8 mouse cellular contexts compared by ENCODE assay signal in the genomic region with DNA sequence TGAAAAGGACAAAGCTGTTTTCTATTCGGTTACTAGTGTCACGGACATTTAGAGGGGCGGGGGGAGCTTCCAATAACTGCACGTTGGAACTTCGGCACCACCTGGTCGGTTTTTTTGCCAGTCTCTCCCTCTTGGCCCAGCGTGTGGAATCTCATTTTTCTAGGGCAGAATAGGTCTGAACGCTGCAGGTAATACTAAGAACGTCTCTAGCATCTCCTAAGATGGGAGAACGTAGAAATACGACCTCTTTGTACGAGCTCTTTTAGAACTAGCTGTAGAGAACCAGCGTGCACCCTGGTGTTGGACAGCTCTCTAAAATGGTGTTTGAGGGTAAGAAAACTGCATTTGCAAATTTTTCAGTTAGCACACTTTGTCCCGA. TPM values are rescaled to one million over a fixed set of nuclear protein-coding genes. Genes with fewer than 3 reads are reported as not detected.
DNase-seq lines count a peak whose midpoint lies in the region; ATAC-seq and TF ChIP-seq lines count a peak whose summit lies in the region.

No protein-coding gene starts in this region.

- H3K9ac ChIP-seq in heart, embryonic 15.5 days: peak overlapping the region; percentile 90
- H3K9ac ChIP-seq in forebrain, postnatal 0 days: peak overlapping the region; percentile 82
- H3K9ac ChIP-seq in liver, embryonic 16.5 days (ENCODE audit: low read depth, low read length): peak overlapping the region; percentile 99

- H3K27ac ChIP-seq in heart, embryonic 15.5 days: peak overlapping the region; percentile 97
- H3K27ac ChIP-seq in forebrain, postnatal 0 days (ENCODE audit: low read depth, low read length): peak overlapping the region; percentile 93
- H3K27ac ChIP-seq in liver, embryonic 16.5 days (ENCODE audit: low read length): peak overlapping the region; percentile 97

- H3K4me1 ChIP-seq in heart, embryonic 15.5 days (replicated peaks): peaks cover 15% of the 10 kb centered on the region
- peaks cover 38% of the 10 kb centered on the region for H3K4me1 ChIP-seq in G1E (ENCODE audit: insufficient read depth, low read depth, low read length)
- H3K4me1 ChIP-seq in forebrain, postnatal 0 days (ENCODE audit: insufficient read depth): peaks cover 9% of the 10 kb centered on the region; the same call in 1 of the 2 replicates
- H3K4me1 ChIP-seq in liver, embryonic 16.5 days (ENCODE audit: control insufficient read depth, low read depth, low read length): peaks cover 22% of the 10 kb centered on the region

- H3K27me3 ChIP-seq in heart, embryonic 15.5 days: no peaks in the 10 kb centered on the region
- H3K27me3 ChIP-seq in G1E (ENCODE audit: insufficient read depth, low read length): no peaks in the 10 kb centered on the region
- no peaks in the 10 kb centered on the region for H3K27me3 ChIP-seq in forebrain, postnatal 0 days (ENCODE audit: insufficient read depth, low read length)
- no peaks in the 10 kb centered on the region for H3K27me3 ChIP-seq in liver, embryonic 16.5 days (ENCODE audit: control insufficient read depth, insufficient read depth, low read depth, low read length)

- WGBS in heart, embryonic 15.5 days: under 1% methylated on average over 14 of the region's 14 CpGs
- WGBS in forebrain, postnatal 0 days: under 1% methylated on average over 14 of the region's 14 CpGs
- 0% methylated on average over 14 of the region's 14 CpGs for WGBS in liver, embryonic 16.5 days (ENCODE audit: insufficient replicate concordance)

- peak overlapping the region; percentile 93 for H3K4me2 ChIP-seq in heart, embryonic 15.5 days
- peak overlapping the region; percentile 62 for H3K4me2 ChIP-seq in forebrain, postnatal 0 days (ENCODE audit: low read depth)
- peak overlapping the region; percentile 46 for H3K4me2 ChIP-seq in liver, embryonic 16.5 days (ENCODE audit: low read depth, low read length)

- no peak for TF ChIP-seq CTCF in G1E (IDR thresholded peaks at IDR 0.05; ENCODE audit: low read depth, low read length)
- no peak for TF ChIP-seq CTCF in forebrain, postnatal 0 days (IDR thresholded peaks at IDR 0.05; ENCODE audit: low read depth)

- H3K4me3 ChIP-seq in heart, embryonic 15.5 days: peak overlapping the region; percentile 95
- peak overlapping the region; percentile 99 for H3K4me3 ChIP-seq in G1E (ENCODE audit: low read depth, low read length)
- peak overlapping the region; percentile 87 for H3K4me3 ChIP-seq in forebrain, postnatal 0 days (ENCODE audit: low read depth, low read length)
- peak overlapping the region; percentile 97 for H3K4me3 ChIP-seq in liver, embryonic 16.5 days (ENCODE audit: low read depth, low read length)

- ATAC-seq in heart, embryonic 15.5 days (replicated peaks; ENCODE audit: insufficient number of reproducible peaks, insufficient read depth, low FRiP score, low read depth): no peak
- ATAC-seq in G1E (ENCODE audit: extremely low read depth, insufficient number of reproducible peaks, low FRiP score, poor library complexity, severe bottlenecking): no peak
- no peak for ATAC-seq in forebrain, postnatal 0 days
- ATAC-seq in liver, embryonic 16.5 days (ENCODE audit: low read depth): no peak

- peaks cover 4% of the 10 kb centered on the region for H3K36me3 ChIP-seq in heart, embryonic 15.5 days
- H3K36me3 ChIP-seq in G1E (replicated peaks): peaks cover 17% of the 10 kb centered on the region
- no peaks in the 10 kb centered on the region for H3K36me3 ChIP-seq in forebrain, postnatal 0 days (ENCODE audit: insufficient read depth)
- H3K36me3 ChIP-seq in liver, embryonic 16.5 days (ENCODE audit: control insufficient read depth, insufficient read depth): peaks cover 21% of the 10 kb centered on the region

- DNase-seq in heart, adult 9 months (ENCODE audit: low spot score in 2 of 2): no peak
- DNase-seq in G1E (ENCODE audit: low spot score): no peak
- peak; percentile 59 for DNase-seq in forebrain, postnatal 0 days
- no peak for DNase-seq in right cerebral cortex, postnatal 14 days
- no peak for DNase-seq in thymus, postnatal 14 days
- DNase-seq in cerebellum, postnatal 36 days: no peak

- H3K9me3 ChIP-seq in heart, embryonic 15.5 days (replicated peaks): no peaks in the 10 kb centered on the region
- no peaks in the 10 kb centered on the region for H3K9me3 ChIP-seq in G1E (replicated peaks)
- no peaks in the 10 kb centered on the region for H3K9me3 ChIP-seq in forebrain, postnatal 0 days (ENCODE audit: low read length)
- H3K9me3 ChIP-seq in liver, embryonic 16.5 days (replicated peaks; ENCODE audit: control insufficient read depth, low read length): no peaks in the 10 kb centered on the region

RNA-seq across cellular contexts. Expression of gene Tfrc, which starts 0.7 kb away (rescaled TPM):
- 34.5 and 34.8 TPM in 2 replicates for polyA plus RNA-seq in heart, embryonic 15.5 days (2015; fragmentation: Nextera tagmentation; extraction: Ambion mirVana)
- 418 and 507 TPM in 2 replicates for total RNA-seq in G1E (2014; fragmentation: Nextera tagmentation)
- total RNA-seq in G1E (2017): 571 and 620 TPM in 2 replicates
- 3.9 and 14.2 TPM in 2 replicates for polyA plus RNA-seq in G1E (2012)
- total RNA-seq in forebrain, postnatal 0 days (2014; rRNA removed): 70.3 and 112 TPM in 2 replicates
- polyA plus RNA-seq in forebrain, postnatal 0 days (2015; fragmentation: Nextera tagmentation; extraction: Ambion mirVana): 34.8 and 35.3 TPM in 2 replicates
- polyA plus RNA-seq in liver, embryonic 16.5 days (2015; fragmentation: Nextera tagmentation; extraction: Ambion mirVana): 317 and 331 TPM in 2 replicates

RNA-seq across cellular contexts. Expression of gene Tnk2, which starts 34.3 kb away (rescaled TPM):
- 6.9 and 9.5 TPM in 2 replicates for polyA plus RNA-seq in heart, embryonic 15.5 days (2015; fragmentation: Nextera tagmentation; extraction: Ambion mirVana)
- total RNA-seq in G1E (2014; fragmentation: Nextera tagmentation) (27.3 and 31.5 TPM in 2 replicates), G1E (2017) (11.8 and 13.4 TPM in 2 replicates)
- polyA plus RNA-seq in G1E (2012): 197 and 236 TPM in 2 replicates
- 48.4 and 55.3 TPM in 2 replicates for total RNA-seq in forebrain, postnatal 0 days (2014; rRNA removed)
- 10.3 and 13.2 TPM in 2 replicates for polyA plus RNA-seq in forebrain, postnatal 0 days (2015; fragmentation: Nextera tagmentation; extraction: Ambion mirVana)
- 2.7 and 2.8 TPM in 2 replicates for polyA plus RNA-seq in liver, embryonic 16.5 days (2015; fragmentation: Nextera tagmentation; extraction: Ambion mirVana)

Comparison
In these comparisons a context has a peak if more than half of its experiments do, and no peak if none do; other contexts are left out.
1. RNA of gene Tnk2, which starts 34.3 kb away (polyA plus RNA-seq): 197 to 236 TPM in G1E; 10.3 to 13.2 TPM in forebrain, postnatal 0 days, 6.9 to 9.5 TPM in heart, embryonic 15.5 days and 2.7 to 2.8 TPM in liver, embryonic 16.5 days; every median in the first group is over 10 times any median in the second.
2. Peak in every context shown above with its lines, with median percentiles within 50 percentile points of each other: H3K27ac ChIP-seq, H3K4me2 ChIP-seq, H3K4me3 ChIP-seq and H3K9ac ChIP-seq.